Mouse (Mus musculus) kidney, embryonic 14.5 days (tissue): Measurements from ENCODE around the gene Enpep. TPM values are rescaled to one million over a fixed set of nuclear protein-coding genes. Genes with fewer than 3 reads are reported as not detected.
A peak's percentile ranks its signal among the peaks of the same experiment; 100 is the strongest.

Experiments
- ATAC-seq: fragments of 200-750 bp; cut with Nextera tagmentation; 2 replicates; pipeline ENCODE4 v1.8.0; 2017; ENCODE audit warnings: moderate number of reproducible peaks, mild to moderate bottlenecking, moderate TSS enrichment, moderate library complexity; ENCODE audit not compliant: low FRiP score, low TSS enrichment
- H3K27ac ChIP-seq: fragments of 300-500 bp; sonication (generic); 2 replicates; pipeline ENCODE4 v1.5.1; 2014; ENCODE audit warnings: low read depth, mild to moderate bottlenecking, low read length, moderate library complexity, mixed read lengths
- H3K27me3 ChIP-seq: fragments of 300-500 bp; sonication (generic); 2 replicates; pipeline ENCODE4 v1.6.1; 2014; ENCODE audit warnings: mild to moderate bottlenecking, low read length; ENCODE audit not compliant: control insufficient read depth, insufficient read depth
- H3K36me3 ChIP-seq: fragments of 300-500 bp; sonication (generic); 2 replicates; pipeline ENCODE4 v1.6.1; 2014; ENCODE audit warnings: low read length, mixed read lengths; ENCODE audit not compliant: control insufficient read depth, insufficient read depth
- H3K4me1 ChIP-seq: fragments of 300-500 bp; sonication (generic); 2 replicates; pipeline ENCODE4 v1.6.1; 2014; ENCODE audit warnings: low read length, mixed read lengths; ENCODE audit not compliant: control insufficient read depth, insufficient read depth
- H3K4me2 ChIP-seq: fragments of 300-500 bp; sonication (generic); replicated peaks from 2 replicates; pipeline ENCODE4 v1.6.1; 2014; ENCODE audit warnings: low read depth, mild to moderate bottlenecking, low read length
- H3K4me3 ChIP-seq: fragments of 300-500 bp; sonication (generic); 2 replicates; pipeline ENCODE4 v1.5.1; 2014; ENCODE audit warnings: mild to moderate bottlenecking, low read length
- H3K9ac ChIP-seq: fragments of 300-500 bp; sonication (generic); 2 replicates; pipeline ENCODE4 v1.6.1; 2014; ENCODE audit warnings: low read depth, mild to moderate bottlenecking, low read length, moderate library complexity
- H3K9me3 ChIP-seq: fragments of 300-500 bp; sonication (generic); 2 replicates; pipeline ENCODE4 v1.6.1; 2016; ENCODE audit warnings: low read length; ENCODE audit not compliant: control insufficient read depth
- WGBS: fragments of 180-500 bp; shearing (Covaris S2); extraction: QIAGEN DNeasy Blood & Tissue Kit; methylation state at CpG from one replicate; pipeline ENCODE4 v1.1.7; 2014; 5-methylcytosine and 5-hydroxymethylcytosine counted together
- polyA plus RNA-seq: library from polyadenylated mRNA; unstranded; fragments of >200 nt; fragmentation: Nextera tagmentation; extraction: Ambion mirVana; gene quantifications from 2 replicates; pipeline ENCODE4 v1.2.1, GENCODE M21; 2014

Enpep gene
- 45.1 and 66.4 TPM in 2 replicates for polyA plus RNA-seq

GRCm38 (mm10) chr3:129332586-129332985 lies at the start of gene Enpep:
Enpep (minus strand) TSS chr3:129332720.
- peak; percentile 78 for ATAC-seq
- H3K36me3 ChIP-seq, result no peaks in the 10 kb centered on the region
- H3K9me3 ChIP-seq, result no peaks in the 10 kb centered on the region
- peak within 1 kb of the TSS; percentile 37; the same call in 1 of the 2 replicates for H3K27ac ChIP-seq
- H3K4me2 ChIP-seq, result peak within 1 kb of the TSS; percentile 49
- 17% methylated on average over 13 of the region's 13 CpGs for WGBS
- H3K9ac ChIP-seq, result peak within 1 kb of the TSS; percentile 38
- no peaks in the 10 kb centered on the region; the same call in 1 of the 2 replicates for H3K27me3 ChIP-seq
- peaks cover 13% of the 10 kb centered on the region for H3K4me1 ChIP-seq
- H3K4me3 ChIP-seq, result peak within 1 kb of the TSS; percentile 42

- H3K4me2 ChIP-seq, result no peak overlapping the region
- no peak overlapping the region for H3K9ac ChIP-seq
- H3K4me1 ChIP-seq, result no peaks in the 10 kb centered on the region
- no peaks in the 10 kb centered on the region for H3K9me3 ChIP-seq
- no peak overlapping the region for H3K27ac ChIP-seq
- ATAC-seq, result 0 out of 2 replicates have a peak, but pooled peaks have one; percentile 12
- no peak overlapping the region for H3K4me3 ChIP-seq
- H3K27me3 ChIP-seq, result no peaks in the 10 kb centered on the region
- WGBS, result 76% methylated on average over 3 of the region's 3 CpGs
- no peaks in the 10 kb centered on the region for H3K36me3 ChIP-seq
Measured at GRCm38 (mm10) chr3:129379109-129379508, 46.6 kb upstream of the Enpep start.

- no peak overlapping the region for H3K4me3 ChIP-seq
- WGBS, result 91% methylated on average over 3 of the region's 3 CpGs
- no peaks in the 10 kb centered on the region for H3K9me3 ChIP-seq
- H3K27ac ChIP-seq, result no peak overlapping the region
- no peaks in the 10 kb centered on the region for H3K27me3 ChIP-seq
- no peak overlapping the region for H3K4me2 ChIP-seq
- H3K36me3 ChIP-seq, result no peaks in the 10 kb centered on the region
- H3K9ac ChIP-seq, result no peak overlapping the region
- H3K4me1 ChIP-seq, result no peaks in the 10 kb centered on the region
- ATAC-seq, result no peak
Measured at GRCm38 (mm10) chr3:129375087-129375486, 42.6 kb upstream of the Enpep start.

GRCm38 (mm10) chr3:129373108-129373507 lies 40.6 kb upstream of the Enpep start:
- Histone ChIP-seq H3K4me3 (no peak overlapping the region), H3K27me3 (no peaks in the 10 kb centered on the region), H3K4me1 (no peaks in the 10 kb centered on the region), H3K9me3 (no peaks in the 10 kb centered on the region), H3K27ac (no peak overlapping the region), H3K4me2 (no peak overlapping the region), H3K36me3 (no peaks in the 10 kb centered on the region), H3K9ac (no peak overlapping the region)
- ATAC-seq, result no peak
- WGBS, result 68% methylated on average over 2 of the region's 2 CpGs

- no peaks in the 10 kb centered on the region for H3K36me3 ChIP-seq
- no peak overlapping the region for H3K9ac ChIP-seq
- no peak overlapping the region for H3K27ac ChIP-seq
- no peaks in the 10 kb centered on the region for H3K9me3 ChIP-seq
- no peak for ATAC-seq
- no peaks in the 10 kb centered on the region for H3K27me3 ChIP-seq
- H3K4me3 ChIP-seq, result no peak overlapping the region
- WGBS, result 80% methylated on average over 3 of the region's 3 CpGs
- no peak overlapping the region for H3K4me2 ChIP-seq
- H3K4me1 ChIP-seq, result no peaks in the 10 kb centered on the region
Measured at GRCm38 (mm10) chr3:129369491-129369890, 37.0 kb upstream of the Enpep start.

- ATAC-seq, result no peak
- Histone ChIP-seq H3K27me3 (no peaks in the 10 kb centered on the region), H3K36me3 (no peaks in the 10 kb centered on the region), H3K4me1 (no peaks in the 10 kb centered on the region), H3K9me3 (no peaks in the 10 kb centered on the region), H3K27ac (no peak overlapping the region), H3K4me2 (no peak overlapping the region), H3K9ac (no peak overlapping the region), H3K4me3 (no peak overlapping the region)
- 43% methylated on average over 1 of the region's 1 CpGs for WGBS
Measured at GRCm38 (mm10) chr3:129365919-129366318, 33.4 kb upstream of the Enpep start.

GRCm38 (mm10) chr3:129364818-129365390 lies 32.4 kb upstream of the Enpep start:
- Histone ChIP-seq H3K4me1 (no peaks in the 10 kb centered on the region), H3K27me3 (no peaks in the 10 kb centered on the region), H3K9me3 (no peaks in the 10 kb centered on the region), H3K27ac (no peak overlapping the region), H3K4me3 (no peak overlapping the region), H3K4me2 (no peak overlapping the region), H3K9ac (no peak overlapping the region), H3K36me3 (no peaks in the 10 kb centered on the region)
- ATAC-seq, result no peak
- 89% methylated on average over 2 of the region's 2 CpGs for WGBS

- no peaks in the 10 kb centered on the region for H3K4me1 ChIP-seq
- no peaks in the 10 kb centered on the region for H3K9me3 ChIP-seq
- no peak overlapping the region for H3K4me3 ChIP-seq
- no peak overlapping the region for H3K9ac ChIP-seq
- no peak overlapping the region for H3K4me2 ChIP-seq
- no peaks in the 10 kb centered on the region for H3K36me3 ChIP-seq
- 62% methylated on average over 1 of the region's 1 CpGs for WGBS
- H3K27ac ChIP-seq, result no peak overlapping the region
- H3K27me3 ChIP-seq, result no peaks in the 10 kb centered on the region
- no peak for ATAC-seq
Measured at GRCm38 (mm10) chr3:129363426-129363825, 30.9 kb upstream of the Enpep start.

- ATAC-seq, result peak; percentile 66; the same call in 1 of the 2 replicates
- Histone ChIP-seq H3K9ac (no peak overlapping the region), H3K27ac (no peak overlapping the region), H3K4me2 (no peak overlapping the region), H3K4me1 (no peaks in the 10 kb centered on the region), H3K27me3 (no peaks in the 10 kb centered on the region), H3K36me3 (no peaks in the 10 kb centered on the region), H3K4me3 (no peak overlapping the region), H3K9me3 (no peaks in the 10 kb centered on the region)
- WGBS, result 70% methylated on average over 2 of the region's 2 CpGs
Measured at GRCm38 (mm10) chr3:129358115-129358514, 25.6 kb upstream of the Enpep start.
